In genomic region chr9:31030532-31031413, GRCm38 (mm10) we compare ENCODE assay signal across 8 mouse cellular contexts. TPM values are rescaled to one million over a fixed set of nuclear protein-coding genes. Genes with fewer than 3 reads are reported as not detected.
DNase-seq lines count a peak whose midpoint lies in the region; ATAC-seq and TF ChIP-seq lines count a peak whose summit lies in the region.

Gene Zbtb44, plus strand, starts transcription at chr9:31030644.

- H3K9me3 ChIP-seq in forebrain, embryonic 12.5 days, result no peaks in the 10 kb centered on the region

- no peak; the same call in 1 of the 2 replicates for TF ChIP-seq POLR2A in bone marrow macrophage, adult 2 months (IDR thresholded peaks at IDR 0.05; ENCODE audit: borderline replicate concordance, low read depth, low read length)
- no peak; the same call in 1 of the 2 replicates for TF ChIP-seq POLR2A in small intestine, adult 2 months (IDR thresholded peaks at IDR 0.05; ENCODE audit: low read depth, low read length)

- H3K36me3 ChIP-seq in forebrain, embryonic 12.5 days (replicated peaks), result no peaks in the 10 kb centered on the region; the same call in 1 of the 2 replicates
- no peaks in the 10 kb centered on the region for H3K36me3 ChIP-seq in small intestine, adult 2 months (ENCODE audit: control insufficient read depth, insufficient read depth, low read length)

- H3K4me2 ChIP-seq in forebrain, embryonic 12.5 days, result peak within 1 kb of the TSS; percentile 77

- H3K27me3 ChIP-seq in forebrain, embryonic 12.5 days, result no peaks in the 10 kb centered on the region
- H3K27me3 ChIP-seq in small intestine, adult 2 months (ENCODE audit: control insufficient read depth, insufficient read depth, low read length), result no peaks in the 10 kb centered on the region

- intact Hi-C loops in heart, postnatal 36 days (cut with DNase I), result loop anchor here (5.0 kb wide), 2 partner anchors 88 to 252 kb away; partner anchors contain the start of genes Adamts8 and Prdm10

- TF ChIP-seq CTCF in bone marrow macrophage, adult 2 months (IDR thresholded peaks at IDR 0.05; ENCODE audit: low read depth, low read length), result no peak
- TF ChIP-seq CTCF in small intestine, adult 2 months (IDR thresholded peaks at IDR 0.05; ENCODE audit: extremely low read depth, insufficient read length, insufficient replicate concordance, low read depth, low read length), result no peak

- peak; percentile 70 for DNase-seq in cerebellum, adult 11 months
- no peak for DNase-seq in cerebellum, postnatal 25 days
- peak; percentile 67 to 90 for DNase-seq in heart, postnatal 36 days
- peak; percentile 51 to 64 for DNase-seq in left cerebral cortex, adult 18-20 months (ENCODE audit: low spot score in 2 of 2)

- WGBS in forebrain, embryonic 12.5 days, result 1% methylated on average over 64 of the region's 79 CpGs
- whole genome bisulfite sequencing in small intestine, adult 2 months, result under 1% methylated on average over 73 of the region's 79 CpGs

- H3K4me3 ChIP-seq in bone marrow macrophage, adult 2 months (ENCODE audit: insufficient read depth, low read length), result peak within 1 kb of the TSS; percentile 75
- H3K4me3 ChIP-seq in forebrain, embryonic 12.5 days (replicated peaks), result peak within 1 kb of the TSS; percentile 89
- peak within 1 kb of the TSS; percentile 71 for H3K4me3 ChIP-seq in small intestine, adult 2 months (ENCODE audit: low read depth, low read length)

- peak within 1 kb of the TSS; percentile 80 for H3K27ac ChIP-seq in bone marrow macrophage, adult 2 months (ENCODE audit: insufficient read depth, low read depth, low read length)
- H3K27ac ChIP-seq in forebrain, embryonic 12.5 days, result peak within 1 kb of the TSS; percentile 99
- H3K27ac ChIP-seq in small intestine, adult 2 months (ENCODE audit: insufficient read depth, low read depth, low read length), result peak within 1 kb of the TSS; percentile 96

- peak within 1 kb of the TSS; percentile 89 for H3K9ac ChIP-seq in forebrain, embryonic 12.5 days

- H3K4me1 ChIP-seq in bone marrow macrophage, adult 2 months (ENCODE audit: control insufficient read depth, insufficient read depth, low read length), result peaks cover 10% of the 10 kb centered on the region
- peaks cover 15% of the 10 kb centered on the region for H3K4me1 ChIP-seq in forebrain, embryonic 12.5 days
- peaks cover 3% of the 10 kb centered on the region; the same call in 1 of the 2 replicates for H3K4me1 ChIP-seq in small intestine, adult 2 months (ENCODE audit: control insufficient read depth, insufficient read depth, insufficient read length, low read length)

- peak; percentile 92 for ATAC-seq in forebrain, embryonic 12.5 days (ENCODE audit: low FRiP score)
- peak; percentile 73 for ATAC-seq in megakaryocyte, adult 5-6 weeks (ENCODE audit: poor library complexity, severe bottlenecking)

RNA-seq across cellular contexts. Expression of gene Zbtb44, which starts in this region (rescaled TPM):
- polyA plus RNA-seq in bone marrow macrophage, adult 2 months (2012; ENCODE audit: insufficient read depth, insufficient read length, missing spikeins), result 21.1 and 24.3 TPM in 2 replicates
- polyA plus RNA-seq in forebrain, embryonic 12.5 days (2016; fragmentation: Nextera tagmentation; extraction: Ambion mirVana), result 6.0 and 6.1 TPM in 2 replicates
- 10 to 100 TPM; 38.0 to 39.8 TPM for total RNA-seq in heart, postnatal 36 days (2021)
- 10 to 100 TPM; 41.3 to 43.5 TPM for total RNA-seq in left cerebral cortex, adult 18-20 months (2021)
- 38.3 and 45.9 TPM in 2 replicates for total RNA-seq in megakaryocyte, adult 5-6 weeks (2015)
- 25.0 TPM in 2 replicates for total RNA-seq in megakaryocyte, adult 5-6 weeks (2017)
- 2.8 and 5.3 TPM in 2 replicates for polyA plus RNA-seq in small intestine, adult 2 months (2012; rRNA removed)

Comparison
In these comparisons a context has a peak if more than half of its experiments do, and no peak if none do; other contexts are left out.
1. DNase-seq: peak in cerebellum, adult 11 months (single experiment), heart, postnatal 36 days (2 of 2) and left cerebral cortex, adult 18-20 months (2 of 2); none in cerebellum, postnatal 25 days (0 of 2).
2. Peak in every context shown above with its lines, with median percentiles within 50 percentile points of each other: H3K27ac ChIP-seq and H3K4me3 ChIP-seq.